Mouse (Mus musculus) neural tube, embryonic 10.5 days (tissue): ENCODE measurements at regions not wholly inside any gene's neighbourhood (a gene's known extent, or its start where the extent isn't known, plus 50 kb on each side); places are given as distances from the start of the nearest gene placed in this dataset.

Experiments
- DNase-seq: peaks from one replicate; pipeline ENCODE4 v3.0.0-alpha.2; 2017; ENCODE audit warnings: low spot score; ENCODE audit errors: extremely low spot score

GRCm38 (mm10) chr2:74930702-74931101 lies 105.1 kb downstream of the Mtx2 start:
- DNase-seq: no peak

GRCm38 (mm10) chr2:74933190-74933589 lies 107.6 kb downstream of the Mtx2 start:
- DNase-seq: no peak

GRCm38 (mm10) chr2:74933771-74934170 lies 108.2 kb downstream of the Mtx2 start:
- DNase-seq: no peak

- DNase-seq: no peak
Measured at GRCm38 (mm10) chr2:74938711-74939110, 113.1 kb downstream of the Mtx2 start.

- DNase-seq: no peak
Measured at GRCm38 (mm10) chr2:74941966-74942365, 116.4 kb downstream of the Mtx2 start.

- no peak for DNase-seq
Measured at GRCm38 (mm10) chr2:74942611-74943198, 117.1 kb downstream of the Mtx2 start.

GRCm38 (mm10) chr2:74945185-74945749 lies 119.7 kb downstream of the Mtx2 start:
- no peak for DNase-seq

GRCm38 (mm10) chr2:74951401-74952260 lies 126.0 kb downstream of the Mtx2 start:
- DNase-seq: no peak

GRCm38 (mm10) chr2:74954101-74954500 lies 128.5 kb downstream of the Mtx2 start:
- DNase-seq: no peak

- no peak for DNase-seq
Measured at GRCm38 (mm10) chr2:74955281-74956128, 129.9 kb downstream of the Mtx2 start.

- no peak for DNase-seq
Measured at GRCm38 (mm10) chr2:74956129-74956450, 130.5 kb downstream of the Mtx2 start.

GRCm38 (mm10) chr2:74956556-74956955 lies 131.0 kb downstream of the Mtx2 start:
- DNase-seq: no peak

GRCm38 (mm10) chr2:74959936-74960335 lies 134.3 kb downstream of the Mtx2 start:
- peak; percentile 59 for DNase-seq

GRCm38 (mm10) chr2:74962416-74962815 lies 136.8 kb downstream of the Mtx2 start:
- no peak for DNase-seq

GRCm38 (mm10) chr2:74964360-74964759 lies 138.8 kb downstream of the Mtx2 start:
- peak; percentile 89 for DNase-seq

- DNase-seq: no peak
Measured at GRCm38 (mm10) chr2:74964980-74965379, 139.4 kb downstream of the Mtx2 start.

- peak; percentile 67 for DNase-seq
Measured at GRCm38 (mm10) chr2:74965384-74966060, 139.9 kb downstream of the Mtx2 start.

- peak; percentile 51 for DNase-seq
Measured at GRCm38 (mm10) chr2:74970611-74971265, 145.1 kb downstream of the Mtx2 start.

GRCm38 (mm10) chr2:74973386-74973785 lies 147.8 kb downstream of the Mtx2 start:
- no peak for DNase-seq

GRCm38 (mm10) chr2:74974595-74975325 lies 149.2 kb downstream of the Mtx2 start:
- DNase-seq: no peak
